Mouse (Mus musculus) bone marrow, adult 2 months (tissue): ENCODE results near the gene Rps2. TPM values are rescaled to one million over a fixed set of nuclear protein-coding genes. Genes with fewer than 3 reads are reported as not detected.
"Not testable (repeated sequence)": the region's sequence is repeated elsewhere in the genome, so short reads cannot be mapped to it uniquely, and the experiment has no call there.

Source experiments
- H3K27ac ChIP-seq: fragments of 200-500 bp; 2 replicates; pipeline ENCODE4 v1.5.1; 2012; ENCODE audit warnings: low read depth, mild to moderate bottlenecking, control low read depth, inconsistent platforms, low read length; ENCODE audit not compliant: control insufficient read depth, poor library complexity, insufficient read depth
- H3K4me1 ChIP-seq: fragments of 200-500 bp; 2 replicates; pipeline ENCODE4 v1.6.1; 2011; ENCODE audit warnings: low read length; ENCODE audit not compliant: control insufficient read depth, insufficient read depth
- H3K4me3 ChIP-seq: fragments of 200-500 bp; replicated peaks from 2 replicates; pipeline ENCODE3; 2011; ENCODE audit warnings: mild to moderate bottlenecking, low read depth, low read length, control low read depth; ENCODE audit not compliant: control insufficient read depth
- CTCF ChIP-seq: fragments of 200-500 bp; IDR thresholded peaks from 2 replicates; pipeline ENCODE4 v1.5.1; 2011; ENCODE audit warnings: low read length, control low read depth; ENCODE audit not compliant: control insufficient read depth, insufficient read depth
- POLR2A ChIP-seq: fragments of 200-500 bp; IDR thresholded peaks from 2 replicates; pipeline ENCODE4 v1.6.1; 2011; ENCODE audit warnings: low read depth, mild to moderate bottlenecking, control low read depth, low read length, borderline replicate concordance; ENCODE audit not compliant: control insufficient read depth
- WGBS: fragments of 180-500 bp; shearing (Covaris S2); methylation state at CpG from one replicate; pipeline ENCODE4 v1.1.7; 2018; 5-methylcytosine and 5-hydroxymethylcytosine counted together
- polyA plus RNA-seq: library from polyadenylated mRNA; stranded (reverse); fragments of >200 nt; gene quantifications from 2 replicates; pipeline ENCODE4 v1.2.4, GENCODE M21; 2011; ENCODE audit warnings: low replicate concordance; ENCODE audit not compliant: missing spikeins, insufficient read depth, insufficient read length

Rps2 gene
- 828 and 1,146 TPM in 2 replicates for polyA plus RNA-seq

GRCm38 (mm10) chr17:24717943-24718342, at the start of gene Rps2, which contains the start of gene Rnf151:
Rps2 (plus strand) TSS chr17:24718116.
Rnf151 (minus strand) TSS chr17:24718063.
- H3K4me3 ChIP-seq: no peak within 1 kb of the TSS
- no peak for TF ChIP-seq CTCF
- TF ChIP-seq POLR2A: no peak
- H3K4me1 ChIP-seq: no peaks in the 10 kb centered on the region
- WGBS: 81% methylated on average over 4 of the region's 4 CpGs
- no peak within 1 kb of the TSS for H3K27ac ChIP-seq

GRCm38 (mm10) chr17:24669214-24669544, 48.7 kb upstream of the Rps2 start:
- H3K4me1 ChIP-seq: not testable (repeated sequence)
- Histone ChIP-seq H3K27ac (peak overlapping the region; percentile 79), H3K4me3 (peak overlapping the region; percentile 61)
- 7% methylated on average over 15 of the region's 15 CpGs for WGBS

GRCm38 (mm10) chr17:24669545-24670245, 48.2 kb upstream of the Rps2 start, which contains the start of gene Zfp598:
Zfp598 (plus strand) TSS chr17:24669687.
- TF ChIP-seq CTCF (no peak), POLR2A (no peak; the same call in 1 of the 2 replicates)
- WGBS: under 1% methylated on average over 79 of the region's 80 CpGs
- Histone ChIP-seq H3K4me1 (peaks cover 2% of the 10 kb centered on the region), H3K27ac (peak within 1 kb of the TSS; percentile 79), H3K4me3 (peak within 1 kb of the TSS; percentile 94)

DNA sequence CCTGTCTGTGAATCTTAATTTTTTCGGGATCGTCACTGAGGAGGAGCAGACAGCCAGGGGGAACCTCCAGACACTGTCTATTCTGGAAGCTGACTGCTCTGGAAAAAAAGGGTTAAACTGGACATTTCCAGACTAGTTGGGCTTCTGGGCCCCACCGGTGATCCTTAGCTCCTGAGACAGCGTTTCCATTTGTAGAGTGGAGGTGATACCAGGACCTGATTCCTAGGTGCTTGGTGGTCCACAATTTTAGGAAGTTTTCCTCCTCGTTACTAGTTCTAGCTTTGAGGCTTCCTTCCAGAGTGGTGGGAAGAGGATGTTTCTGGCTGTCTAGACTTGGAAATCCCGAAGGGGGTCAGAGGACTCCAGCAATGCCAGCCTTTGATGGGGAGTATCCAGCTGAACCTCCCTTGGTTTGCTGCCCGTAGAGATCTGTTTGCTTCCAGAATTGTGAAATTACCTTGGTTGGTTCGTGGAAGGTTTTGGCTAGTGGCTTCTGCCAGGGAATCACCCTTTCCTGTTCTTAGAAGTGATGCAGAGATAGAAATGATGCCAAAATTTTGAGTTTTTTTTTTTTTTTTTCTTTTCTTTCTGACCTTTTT, 47.6 kb upstream of the Rps2 start:
- peak overlapping the region; percentile 79 for H3K27ac ChIP-seq
- H3K4me1 ChIP-seq: peaks cover 2% of the 10 kb centered on the region
- peak overlapping the region; percentile 94 for H3K4me3 ChIP-seq
- TF ChIP-seq CTCF: no peak
- TF ChIP-seq POLR2A: no peak
- WGBS: 7% methylated on average over 8 of the region's 8 CpGs

GRCm38 (mm10) chr17:24671346-24671745, 46.6 kb upstream of the Rps2 start:
- Histone ChIP-seq H3K4me3 (no peak overlapping the region), H3K4me1 (peaks cover 2% of the 10 kb centered on the region), H3K27ac (no peak overlapping the region)
- WGBS: 63% methylated on average over 5 of the region's 5 CpGs
- TF ChIP-seq CTCF (no peak), POLR2A (no peak)

GRCm38 (mm10) chr17:24672141-24672540, 45.8 kb upstream of the Rps2 start:
- WGBS: 15% methylated on average over 5 of the region's 5 CpGs
- Histone ChIP-seq H3K4me1 (peaks cover 2% of the 10 kb centered on the region), H3K4me3 (no peak overlapping the region)

GRCm38 (mm10) chr17:24674277-24674676, 43.6 kb upstream of the Rps2 start:
- TF ChIP-seq POLR2A: no peak
- no peak for TF ChIP-seq CTCF
- Histone ChIP-seq H3K4me3 (no peak overlapping the region), H3K27ac (no peak overlapping the region), H3K4me1 (peaks cover 2% of the 10 kb centered on the region)
- 24% methylated on average over 7 of the region's 7 CpGs for WGBS

More at GRCm38 (mm10) chr17:24672141-24672540, 45.8 kb upstream of the Rps2 start:
- no peak overlapping the region for H3K27ac ChIP-seq
- no peak for TF ChIP-seq POLR2A
- TF ChIP-seq CTCF: no peak

DNA sequence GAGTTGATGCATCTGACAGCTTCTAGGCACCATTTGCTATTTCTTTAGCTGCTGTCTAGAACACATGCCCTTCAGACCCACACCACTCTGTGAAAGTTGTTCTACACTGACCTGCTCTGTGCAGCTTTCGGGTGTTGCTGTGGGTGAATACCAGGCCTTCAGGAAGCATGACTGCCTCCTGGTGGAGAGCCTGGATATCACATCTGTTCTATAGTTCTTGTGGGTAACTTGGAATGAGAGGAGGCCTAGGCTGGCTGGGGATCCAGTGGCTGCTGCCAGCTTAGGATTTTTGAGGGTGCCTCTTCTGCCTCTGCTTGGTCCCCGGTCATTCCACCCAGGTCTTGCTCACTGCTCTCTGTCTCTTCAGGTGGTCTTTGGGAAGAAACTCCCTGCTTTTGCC, 41.7 kb upstream of the Rps2 start:
- H3K27ac ChIP-seq: no peak overlapping the region
- H3K4me3 ChIP-seq: no peak overlapping the region
- TF ChIP-seq CTCF: peak; percentile 71
- no peak for TF ChIP-seq POLR2A
- H3K4me1 ChIP-seq: no peaks in the 10 kb centered on the region; the same call in none of the 2 replicates
- WGBS: 62% methylated on average over 2 of the region's 2 CpGs

DNA sequence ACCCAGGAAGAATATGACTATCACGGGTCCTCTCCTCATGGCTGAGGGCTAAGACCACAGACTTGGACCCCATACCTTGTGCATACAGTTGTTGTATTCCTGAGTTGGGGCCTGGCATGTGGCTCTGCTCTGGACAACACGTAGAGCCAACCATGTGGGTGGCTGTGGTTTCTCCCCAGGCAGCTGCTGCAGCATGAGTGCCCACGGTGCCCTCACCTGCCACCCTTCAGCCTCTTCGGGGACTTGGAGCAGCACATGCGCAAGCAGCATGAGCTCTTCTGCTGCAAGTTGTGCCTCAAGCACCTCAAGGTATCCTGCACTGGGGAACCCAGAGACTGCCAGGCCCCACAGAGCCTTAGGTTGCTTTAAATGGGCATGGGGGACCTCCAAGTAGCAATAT, 41.0 kb upstream of the Rps2 start:
- no peaks in the 10 kb centered on the region; the same call in none of the 2 replicates for H3K4me1 ChIP-seq
- no peak for TF ChIP-seq CTCF
- no peak for TF ChIP-seq POLR2A
- no peak overlapping the region for H3K4me3 ChIP-seq
- H3K27ac ChIP-seq: no peak overlapping the region
- WGBS: 87% methylated on average over 5 of the region's 5 CpGs
